Mouse (Mus musculus): ENCODE results near the gene Nrxn2.

- TF ChIP-seq CTCF (IDR thresholded peaks at IDR 0.05; ENCODE audit: extremely low read depth, insufficient read depth, insufficient read length, insufficient replicate concordance) (no peak), POLR2A (IDR thresholded peaks at IDR 0.05; ENCODE audit: low read depth, low read length) (no peak)
Observed at GRCm38 (mm10) chr19:6383470-6383869, 35.1 kb upstream of the Nrxn2 start.
